Mouse (Mus musculus) brain, embryonic 14.5 days (tissue): ENCODE results near the gene Cbfa2t3.

Experiments used
- CTCF ChIP-seq: fragments of 200-500 bp; IDR thresholded peaks from 2 replicates; pipeline ENCODE4 v1.5.1; 2012; ENCODE audit warnings: inconsistent platforms, mild to moderate bottlenecking, moderate library complexity, borderline replicate concordance; ENCODE audit not compliant: insufficient read depth, insufficient read length; ENCODE audit errors: extremely low read depth
- POLR2A ChIP-seq: fragments of 200-500 bp; IDR thresholded peaks from 2 replicates; pipeline ENCODE4 v1.6.1; 2012; ENCODE audit warnings: mild to moderate bottlenecking, inconsistent platforms, borderline replicate concordance; ENCODE audit not compliant: poor library complexity, insufficient read depth, insufficient read length, severe bottlenecking; ENCODE audit errors: extremely low read depth

GRCm38 (mm10) chr8:122736623-122737022 is 37.7 kb upstream of the Cbfa2t3 start:
- TF ChIP-seq POLR2A (no peak), CTCF (no peak)
